Mouse (Mus musculus): ENCODE results near the gene Letmd1.

DNA sequence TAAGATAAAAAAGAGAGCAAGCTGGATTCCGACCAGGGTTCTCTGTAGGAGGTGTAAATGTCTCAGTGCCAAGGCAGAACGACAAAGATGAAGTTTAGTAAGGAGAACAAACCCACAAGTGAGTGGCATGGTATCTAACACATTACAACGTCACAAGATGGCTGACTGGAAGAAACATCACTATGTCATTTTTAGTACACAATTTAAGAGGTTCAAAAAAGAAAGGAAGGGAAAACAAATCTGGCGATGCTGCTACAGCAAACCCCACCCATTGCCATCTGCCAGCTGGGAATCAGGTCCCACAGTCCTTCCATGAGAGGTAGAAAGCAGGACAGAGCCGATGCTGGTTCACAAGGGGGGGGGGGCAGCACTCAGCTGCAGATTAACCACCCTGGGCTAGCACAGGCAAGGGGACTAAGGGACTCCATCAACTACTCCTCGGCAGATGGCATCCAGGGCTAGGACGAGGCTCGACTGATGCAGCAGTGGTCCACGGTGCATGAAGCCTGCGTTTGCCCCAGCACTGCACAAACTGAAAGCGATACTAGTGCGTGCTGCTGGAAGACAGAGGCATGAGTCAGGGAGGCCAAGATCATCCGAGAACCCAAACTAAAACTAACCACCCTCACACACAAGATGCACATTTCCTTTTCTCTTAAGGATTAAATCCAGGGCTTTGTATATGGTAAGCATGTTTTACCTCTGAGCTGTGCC lies 39.8 kb downstream of the Letmd1 start:
- TF ChIP-seq CTCF (IDR thresholded peaks at IDR 0.05; ENCODE audit: low read depth, low read length) (no peak), POLR2A (IDR thresholded peaks at IDR 0.05; ENCODE audit: extremely low read depth, insufficient read depth, low read length) (no peak)

Data from liver, adult 2 months (tissue).